Mouse (Mus musculus) kidney, postnatal 25 days (tissue): Measurements from ENCODE around the gene Sh3bgrl.
"Not testable (repeated sequence)": the region's sequence is repeated elsewhere in the genome, so short reads cannot be mapped to it uniquely, and the experiment has no call there.

Source experiments
- DNase-seq, 2 experiments: peaks; one replicate each; pipeline ENCODE4 v3.0.0; 2021; ENCODE audit warnings: mixed read lengths in 2 of 2

The Sh3bgrl gene

GRCm38 (mm10) chrX:109095245-109096242 lies at the start of gene Sh3bgrl:
TSS of gene Sh3bgrl (plus strand) at chrX:109095365.
- peak; percentile 84 to 89 for DNase-seq

- no peak for DNase-seq
Observed at GRCm38 (mm10) chrX:109047773-109048172, 47.4 kb upstream of the Sh3bgrl start.

- no peak for DNase-seq
Observed at GRCm38 (mm10) chrX:109071719-109072118, 23.4 kb upstream of the Sh3bgrl start.

- no peak for DNase-seq
Observed at GRCm38 (mm10) chrX:109075716-109076115, 19.4 kb upstream of the Sh3bgrl start.

GRCm38 (mm10) chrX:109076355-109076754 lies 18.8 kb upstream of the Sh3bgrl start:
- DNase-seq = peak in 1 of 2 experiments; percentile 14

GRCm38 (mm10) chrX:109079354-109079753 lies 15.8 kb upstream of the Sh3bgrl start:
- DNase-seq = not testable (repeated sequence)

- no peak for DNase-seq
Observed at GRCm38 (mm10) chrX:109087073-109087472, 8.1 kb upstream of the Sh3bgrl start.

GRCm38 (mm10) chrX:109094800-109095199 lies 365 bp upstream of the Sh3bgrl start:
- DNase-seq = no peak

- DNase-seq = no peak
Observed at GRCm38 (mm10) chrX:109098511-109098910, 3.3 kb downstream of the Sh3bgrl start.

GRCm38 (mm10) chrX:109100441-109100840 lies 5.3 kb downstream of the Sh3bgrl start:
- no peak for DNase-seq

- no peak for DNase-seq
Observed at GRCm38 (mm10) chrX:109108117-109108805, 13.1 kb downstream of the Sh3bgrl start.

- no peak for DNase-seq
Observed at GRCm38 (mm10) chrX:109112885-109113284, 17.7 kb downstream of the Sh3bgrl start.

GRCm38 (mm10) chrX:109113401-109114280 lies 18.5 kb downstream of the Sh3bgrl start:
- peak in 1 of 2 experiments; percentile 18 for DNase-seq

GRCm38 (mm10) chrX:109119829-109120826 lies 25.0 kb downstream of the Sh3bgrl start:
- DNase-seq = peak in 1 of 2 experiments; percentile 34

- peak in 1 of 2 experiments; percentile 15 for DNase-seq
Observed at GRCm38 (mm10) chrX:109121161-109121560, 26.0 kb downstream of the Sh3bgrl start.

- no peak for DNase-seq
Observed at GRCm38 (mm10) chrX:109122670-109123069, 27.5 kb downstream of the Sh3bgrl start.

GRCm38 (mm10) chrX:109123762-109124161 lies 28.6 kb downstream of the Sh3bgrl start:
- no peak for DNase-seq

GRCm38 (mm10) chrX:109126847-109127246 lies 31.7 kb downstream of the Sh3bgrl start:
- DNase-seq = no peak

GRCm38 (mm10) chrX:109127551-109128088 lies 32.5 kb downstream of the Sh3bgrl start:
- DNase-seq = no peak

GRCm38 (mm10) chrX:109130066-109130465 lies 34.9 kb downstream of the Sh3bgrl start:
- DNase-seq = no peak

GRCm38 (mm10) chrX:109131834-109132233 lies 36.7 kb downstream of the Sh3bgrl start:
- DNase-seq = no peak
